Comparison of ENCODE assay signal across 8 mouse cellular contexts in genomic region chr9:114775272-114775671, GRCm38 (mm10). TPM values are rescaled to one million over a fixed set of nuclear protein-coding genes. Genes with fewer than 3 reads are reported as not detected.
A peak's percentile ranks its signal among the peaks of the same experiment; 100 is the strongest.
DNase-seq lines count a peak whose midpoint lies in the region; ATAC-seq and TF ChIP-seq lines count a peak whose summit lies in the region.

No protein-coding gene starts in this region.

- peaks cover 20% of the 10 kb centered on the region for H3K4me1 ChIP-seq in midbrain, embryonic 10.5 days
- peaks cover 6% of the 10 kb centered on the region for H3K4me1 ChIP-seq in midbrain, embryonic 13.5 days (replicated peaks)
- H3K4me1 ChIP-seq in hindbrain, postnatal 0 days (ENCODE audit: insufficient read depth, low read length): no peaks in the 10 kb centered on the region; the same call in 1 of the 2 replicates

- H3K9ac ChIP-seq in midbrain, embryonic 13.5 days (replicated peaks): no peak overlapping the region; the same call in 1 of the 2 replicates
- no peak overlapping the region for H3K9ac ChIP-seq in hindbrain, postnatal 0 days (replicated peaks; ENCODE audit: low read length)

- H3K27ac ChIP-seq in midbrain, embryonic 10.5 days (replicated peaks): peak overlapping the region; percentile 30
- H3K27ac ChIP-seq in midbrain, embryonic 13.5 days: no peak overlapping the region
- H3K27ac ChIP-seq in hindbrain, postnatal 0 days: no peak overlapping the region

- no peaks in the 10 kb centered on the region for H3K9me3 ChIP-seq in midbrain, embryonic 10.5 days (replicated peaks)
- no peaks in the 10 kb centered on the region for H3K9me3 ChIP-seq in midbrain, embryonic 13.5 days
- no peaks in the 10 kb centered on the region for H3K9me3 ChIP-seq in hindbrain, postnatal 0 days (ENCODE audit: low read length)

- 85% methylated on average over 4 of the region's 4 CpGs for WGBS in midbrain, embryonic 10.5 days
- 84% methylated on average over 4 of the region's 4 CpGs for WGBS in midbrain, embryonic 13.5 days
- 40% methylated on average over 4 of the region's 4 CpGs for WGBS in hindbrain, postnatal 0 days

- TF ChIP-seq CTCF in hindbrain, postnatal 0 days (IDR thresholded peaks at IDR 0.05; ENCODE audit: low read depth): no peak

- H3K4me2 ChIP-seq in midbrain, embryonic 13.5 days (replicated peaks): no peak overlapping the region
- no peak overlapping the region for H3K4me2 ChIP-seq in hindbrain, postnatal 0 days (ENCODE audit: low read depth, low read length)

- peak; percentile 42 for DNase-seq in adrenal gland, adult 2 months
- no peak for DNase-seq in adrenal gland, adult 18-20 months (ENCODE audit: low spot score in 2 of 2)
- no peak for DNase-seq in midbrain, embryonic 10.5 days (ENCODE audit: low spot score)
- peak; percentile 84 for DNase-seq in gastrocnemius, postnatal 14 days
- peak; percentile 71 for DNase-seq in hindbrain, postnatal 0 days (ENCODE audit: low spot score)
- DNase-seq in thymus, postnatal 36 days: peak; percentile 65 to 70
- DNase-seq in urinary bladder, postnatal 4 days (ENCODE audit: low spot score in 2 of 2): no peak

- no peaks in the 10 kb centered on the region for H3K27me3 ChIP-seq in midbrain, embryonic 10.5 days (ENCODE audit: low read depth, poor library complexity, severe bottlenecking)
- H3K27me3 ChIP-seq in midbrain, embryonic 13.5 days: no peaks in the 10 kb centered on the region
- H3K27me3 ChIP-seq in hindbrain, postnatal 0 days (ENCODE audit: insufficient read depth, low read length): no peaks in the 10 kb centered on the region

- no peak overlapping the region for H3K4me3 ChIP-seq in midbrain, embryonic 10.5 days
- H3K4me3 ChIP-seq in midbrain, embryonic 13.5 days (replicated peaks): no peak overlapping the region
- H3K4me3 ChIP-seq in hindbrain, postnatal 0 days (ENCODE audit: low read length): no peak overlapping the region

- intact Hi-C loops in gastrocnemius, postnatal 14 days (cut with DNase I; ENCODE audit: low total_unique reads): no loop called here

- ATAC-seq in midbrain, embryonic 13.5 days: no peak; the same call in 1 of the 2 replicates
- peak; percentile 73 for ATAC-seq in hindbrain, postnatal 0 days

- H3K36me3 ChIP-seq in midbrain, embryonic 10.5 days: peaks cover 31% of the 10 kb centered on the region
- H3K36me3 ChIP-seq in midbrain, embryonic 13.5 days: peaks cover 6% of the 10 kb centered on the region; the same call in 1 of the 2 replicates
- no peaks in the 10 kb centered on the region for H3K36me3 ChIP-seq in hindbrain, postnatal 0 days (ENCODE audit: insufficient read depth, low read length)

RNA-seq across cellular contexts. Expression of gene Cmtm7, which starts 6.4 kb away (rescaled TPM):
- total RNA-seq in adrenal gland, adult 2 months (2021): 10 to 100 TPM; 27.8 to 41.3 TPM
- polyA plus RNA-seq in adrenal gland, adult 2 months (2012; rRNA removed): 187 and 230 TPM in 2 replicates
- total RNA-seq in adrenal gland, adult 18-20 months (2021): 10 to 100 TPM; 18.3 to 34.4 TPM
- polyA plus RNA-seq in midbrain, embryonic 10.5 days (2016; fragmentation: Nextera tagmentation; extraction: Ambion mirVana): 75.6 and 88.2 TPM in 2 replicates
- 19.5 and 21.1 TPM in 2 replicates for polyA plus RNA-seq in midbrain, embryonic 13.5 days (2015; fragmentation: Nextera tagmentation; extraction: Ambion mirVana)
- total RNA-seq in gastrocnemius, postnatal 14 days (2021): 10 to 100 TPM in 1 of 2 experiments, 1 to 10 TPM in 1; 7.3 to 10.6 TPM
- 14.3 and 21.1 TPM in 2 replicates for total RNA-seq in hindbrain, postnatal 0 days (2014; rRNA removed)
- polyA plus RNA-seq in hindbrain, postnatal 0 days (2015; fragmentation: Nextera tagmentation; extraction: Ambion mirVana): 10.2 and 11.8 TPM in 2 replicates

RNA-seq across cellular contexts. Expression of gene Cmtm6, which starts 44.4 kb away (rescaled TPM):
- total RNA-seq in adrenal gland, adult 2 months (2021): 10 to 100 TPM; 67.0 to 92.3 TPM
- polyA plus RNA-seq in adrenal gland, adult 2 months (2012; rRNA removed): 33.5 and 44.6 TPM in 2 replicates
- 100 to 1,000 TPM in 1 of 2 experiments, 10 to 100 TPM in 1; 59.9 to 106 TPM for total RNA-seq in adrenal gland, adult 18-20 months (2021)
- polyA plus RNA-seq in midbrain, embryonic 10.5 days (2016; fragmentation: Nextera tagmentation; extraction: Ambion mirVana): 27.1 and 27.2 TPM in 2 replicates
- polyA plus RNA-seq in midbrain, embryonic 13.5 days (2015; fragmentation: Nextera tagmentation; extraction: Ambion mirVana): 19.0 TPM in 2 replicates
- total RNA-seq in gastrocnemius, postnatal 14 days (2021): 10 to 100 TPM; 11.2 to 14.2 TPM
- total RNA-seq in hindbrain, postnatal 0 days (2014; rRNA removed): 15.2 and 17.9 TPM in 2 replicates
- polyA plus RNA-seq in hindbrain, postnatal 0 days (2015; fragmentation: Nextera tagmentation; extraction: Ambion mirVana): 23.9 and 24.8 TPM in 2 replicates

Comparison
In these comparisons a context has a peak if more than half of its experiments do, and no peak if none do; other contexts are left out.
1. DNase-seq: peak in adrenal gland, adult 2 months (single experiment), gastrocnemius, postnatal 14 days (single experiment), hindbrain, postnatal 0 days (single experiment) and thymus, postnatal 36 days (2 of 2); none in adrenal gland, adult 18-20 months (0 of 2), midbrain, embryonic 10.5 days (single experiment) and urinary bladder, postnatal 4 days (0 of 2).